Mouse (Mus musculus): ENCODE data around the gene Six3.

The Six3 gene

DNA sequence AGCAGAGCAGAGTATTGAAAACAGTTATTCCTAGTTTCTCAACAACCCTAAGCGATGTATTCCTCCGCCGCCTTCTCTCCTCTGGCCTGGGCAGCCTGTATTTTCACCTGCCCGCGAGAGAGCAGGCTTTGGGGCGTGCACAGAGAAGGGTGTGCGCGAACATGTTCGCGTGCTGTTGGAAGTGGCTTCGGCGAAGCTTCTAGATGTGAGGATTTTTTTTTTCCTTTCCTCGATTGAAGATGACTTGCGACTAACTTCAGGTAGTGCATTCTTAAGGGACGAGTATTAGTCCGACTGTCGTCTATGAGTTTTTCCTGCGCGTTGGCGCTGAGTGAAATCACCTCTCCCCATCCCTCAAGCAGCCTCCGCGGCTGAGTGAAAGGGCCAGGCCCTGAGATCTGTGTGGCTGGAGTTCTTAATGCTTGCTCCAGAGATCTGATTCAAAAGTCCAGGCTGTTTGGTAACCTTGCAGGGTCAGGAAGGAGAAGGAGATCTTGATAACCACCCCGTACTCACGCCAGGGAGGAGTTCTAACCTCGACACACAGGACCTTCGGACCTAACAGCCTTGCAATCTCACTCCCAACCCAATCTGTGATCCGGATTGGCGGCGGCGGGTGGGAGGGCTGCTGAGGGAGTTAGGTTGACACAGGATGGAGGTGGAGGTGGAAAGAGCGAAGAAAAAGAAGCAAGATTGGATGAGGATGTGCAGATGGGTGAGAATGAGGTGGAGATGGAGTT lies 712 bp upstream of the Six3 start:
- no peak for DNase-seq (ENCODE audit: low spot score in 2 of 2)

DNA sequence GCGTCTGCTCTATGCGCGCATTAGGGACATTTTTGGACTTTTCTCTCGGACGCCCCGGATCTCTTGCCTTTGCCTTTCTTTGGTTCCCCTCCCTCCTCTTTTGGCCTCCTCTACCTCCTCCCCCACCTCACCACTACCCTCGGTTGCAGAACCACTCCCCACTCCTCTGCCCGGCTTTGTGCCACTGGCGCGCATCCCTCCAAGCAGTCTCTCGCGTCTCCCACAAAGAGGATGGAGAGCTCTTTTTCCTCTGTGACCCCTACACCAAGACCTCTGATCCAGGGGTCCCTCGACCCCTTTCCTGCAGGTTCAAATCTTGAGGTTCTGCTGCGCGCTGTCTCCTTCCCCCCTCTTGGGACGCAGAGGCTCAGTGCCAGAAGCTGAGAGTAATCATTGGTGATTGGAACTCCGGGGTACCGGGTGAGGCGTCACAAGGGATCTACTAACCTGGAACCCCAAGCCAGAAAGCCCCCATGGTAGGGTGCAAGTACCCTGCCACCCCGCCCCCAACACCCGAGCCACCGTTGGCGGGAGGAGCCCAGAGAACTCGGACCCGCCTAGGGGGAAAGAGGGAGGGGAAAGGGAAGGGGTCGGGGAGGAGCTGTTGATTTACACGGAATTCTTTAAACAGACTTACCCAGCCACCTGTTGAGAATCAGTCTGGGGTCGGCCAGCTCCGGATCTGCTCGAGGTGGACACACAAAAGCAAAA lies 758 bp downstream of the Six3 start:
- DNase-seq (ENCODE audit: low spot score in 2 of 2), result no peak

GRCm38 (mm10) chr17:85614722-85615331 lies 1.4 kb downstream of the Six3 start:
- DNase-seq (ENCODE audit: low spot score in 2 of 2), result no peak

DNA sequence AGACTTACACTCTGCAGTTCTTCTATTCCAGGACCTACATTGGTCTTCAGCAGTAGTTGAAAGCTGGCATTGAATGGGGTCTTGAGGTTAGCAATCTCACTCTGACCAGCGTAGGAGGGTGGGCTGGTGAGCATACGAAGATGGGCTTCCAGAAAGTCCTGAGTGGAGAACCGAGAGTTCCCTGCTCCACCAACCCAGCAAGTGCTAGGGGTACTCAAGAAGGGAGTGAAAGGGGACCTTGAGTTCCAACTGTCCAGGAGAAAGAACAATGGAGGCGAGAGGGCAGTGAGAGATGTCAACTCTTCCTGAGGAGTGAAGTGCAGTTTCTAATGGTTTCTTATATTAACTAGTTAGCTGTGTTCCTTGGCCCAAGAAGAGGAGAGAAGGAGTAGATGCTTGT lies 2.2 kb downstream of the Six3 start:
- DNase-seq (ENCODE audit: low spot score in 2 of 2), result no peak

DNA sequence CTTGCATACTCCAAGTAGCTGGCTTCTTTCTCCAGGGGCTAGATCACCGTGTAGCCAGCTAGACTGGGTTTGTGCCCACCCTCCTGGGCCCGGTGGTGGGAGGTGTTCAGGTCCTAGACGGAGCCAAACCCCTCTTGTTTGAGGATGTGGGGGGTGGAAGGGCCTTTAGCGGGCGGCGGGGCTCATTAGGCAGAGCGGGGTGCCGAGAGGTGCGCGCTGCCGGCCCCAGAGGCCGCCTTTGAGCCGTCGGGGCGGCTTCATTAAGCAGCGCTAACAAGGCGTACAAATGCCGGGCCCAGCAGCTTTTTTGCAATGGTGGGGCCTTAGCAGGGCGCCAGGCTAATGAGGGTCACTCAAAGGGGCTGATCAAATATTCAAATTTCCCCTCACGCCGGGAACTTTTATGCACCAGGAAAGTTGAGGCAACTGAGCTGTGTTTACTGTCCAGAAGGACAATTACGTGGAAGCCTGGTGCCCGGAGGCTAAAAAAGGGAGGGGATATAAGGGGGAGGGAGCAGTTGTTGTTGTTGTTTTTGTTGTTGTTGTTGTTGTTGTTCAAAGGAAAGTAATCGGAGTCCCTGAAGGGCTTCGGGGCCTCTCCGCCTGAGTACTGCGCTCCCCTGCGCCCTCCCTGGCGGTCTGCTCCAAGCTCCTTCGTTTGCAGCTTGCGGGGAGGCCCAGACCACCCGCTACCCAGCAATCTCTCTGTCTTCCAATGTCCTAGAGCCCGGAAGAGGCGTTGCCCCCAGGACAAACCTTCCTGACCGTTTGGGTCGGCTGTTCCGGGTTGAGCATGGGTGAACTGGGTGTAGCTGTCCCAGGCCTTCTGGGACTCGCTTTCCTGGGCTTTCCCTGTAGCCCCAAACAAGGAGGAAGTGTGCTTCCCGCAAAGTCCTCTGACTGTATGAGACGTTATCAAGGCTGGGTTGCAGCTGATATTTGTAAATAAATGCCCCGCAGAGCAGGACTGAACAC lies 3.4 kb downstream of the Six3 start:
- no peak for DNase-seq (ENCODE audit: low spot score in 2 of 2)

DNA sequence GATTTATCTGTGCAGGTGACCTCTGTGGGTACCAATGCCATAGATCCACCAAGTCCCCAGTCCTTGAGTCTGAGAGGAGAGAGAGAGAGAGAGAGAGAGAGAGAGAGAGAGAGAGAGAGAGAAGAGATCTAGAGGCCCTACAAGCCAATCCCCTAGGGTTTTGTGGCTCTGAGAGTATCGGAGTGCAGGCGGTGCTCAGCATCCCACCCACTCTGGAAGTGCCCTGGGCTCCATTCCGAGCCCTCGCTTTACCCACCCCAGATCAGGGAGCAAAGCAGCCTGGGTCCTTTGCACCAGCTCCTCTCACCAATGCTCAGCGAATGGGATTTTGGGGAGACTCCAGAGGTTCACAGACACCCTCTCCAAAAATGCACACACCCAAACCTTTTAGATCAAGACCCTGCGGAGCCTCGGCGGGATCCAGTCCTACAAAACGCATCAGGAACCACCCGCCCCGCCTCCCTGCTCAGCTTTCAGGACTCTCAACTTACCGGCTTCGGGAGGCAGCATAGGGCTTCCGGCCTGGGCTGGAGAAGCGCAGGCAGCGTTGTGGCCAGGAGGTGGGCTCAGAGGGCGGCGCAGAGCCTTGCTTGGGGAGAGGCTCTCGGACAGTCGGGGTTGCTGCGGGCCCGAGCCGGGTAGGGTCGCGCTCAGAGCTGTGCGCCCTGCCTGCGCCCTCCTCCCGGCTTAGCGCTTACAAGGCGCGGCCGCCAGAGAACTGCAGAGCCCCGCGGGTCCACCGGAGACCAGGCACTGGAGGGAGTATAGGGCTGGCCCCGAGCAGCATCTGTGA lies 4.4 kb downstream of the Six3 start:
- no peak for DNase-seq (ENCODE audit: low spot score in 2 of 2)

- DNase-seq (ENCODE audit: low spot score in 2 of 2), result no peak
Observed at GRCm38 (mm10) chr17:85618359-85619112, 5.1 kb downstream of the Six3 start.

DNA sequence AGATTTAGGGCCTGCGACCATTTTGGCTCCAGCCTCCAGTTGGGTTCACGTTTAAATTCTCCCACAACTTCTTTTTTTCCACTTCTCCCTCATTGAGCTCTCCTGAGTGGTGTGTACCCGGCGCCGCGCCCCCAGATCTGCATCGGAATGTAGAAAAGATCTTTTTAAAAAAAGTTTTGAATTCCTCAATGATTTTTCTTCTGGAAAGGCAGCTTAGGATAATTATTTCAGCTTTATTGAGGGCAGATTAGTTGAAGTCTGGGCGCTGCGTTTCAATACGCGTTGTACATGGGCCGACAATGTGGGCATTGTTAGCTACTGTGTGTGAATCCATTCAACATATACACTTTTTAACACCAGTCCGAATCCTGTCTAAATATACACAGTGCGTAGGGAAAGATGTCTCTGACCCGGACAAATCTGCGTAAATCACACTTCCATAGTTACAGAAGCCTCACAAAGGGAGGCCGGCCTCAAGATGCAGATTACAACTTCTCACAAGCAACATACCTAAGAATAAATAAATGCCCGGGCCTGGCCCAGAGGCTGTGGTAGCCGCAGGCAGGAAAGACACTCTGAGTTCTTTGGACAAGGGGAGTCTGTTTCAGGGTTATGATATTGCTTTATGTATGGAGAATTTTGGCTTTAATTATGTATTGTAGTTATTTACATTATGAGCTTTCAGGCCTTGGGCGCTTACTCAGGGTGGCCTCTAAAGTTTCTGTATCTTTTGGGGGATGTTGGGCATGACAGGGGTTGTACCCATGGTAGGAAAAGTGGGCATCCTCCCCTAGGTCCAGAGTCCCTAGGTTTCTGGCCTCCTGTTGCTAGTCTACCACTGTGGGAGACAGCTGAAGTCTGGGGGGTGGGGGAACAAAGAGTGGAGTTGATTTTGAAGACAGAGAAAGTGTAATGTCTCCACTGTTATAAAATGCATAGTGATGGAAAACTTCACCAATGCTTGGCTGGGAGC lies 6.0 kb downstream of the Six3 start:
- DNase-seq (ENCODE audit: low spot score in 2 of 2), result no peak

- no peak for DNase-seq (ENCODE audit: low spot score in 2 of 2)
Observed at GRCm38 (mm10) chr17:85620086-85620481, 6.7 kb downstream of the Six3 start.

GRCm38 (mm10) chr17:85620680-85621504 lies 7.5 kb downstream of the Six3 start:
- DNase-seq (ENCODE audit: low spot score in 2 of 2), result no peak

DNA sequence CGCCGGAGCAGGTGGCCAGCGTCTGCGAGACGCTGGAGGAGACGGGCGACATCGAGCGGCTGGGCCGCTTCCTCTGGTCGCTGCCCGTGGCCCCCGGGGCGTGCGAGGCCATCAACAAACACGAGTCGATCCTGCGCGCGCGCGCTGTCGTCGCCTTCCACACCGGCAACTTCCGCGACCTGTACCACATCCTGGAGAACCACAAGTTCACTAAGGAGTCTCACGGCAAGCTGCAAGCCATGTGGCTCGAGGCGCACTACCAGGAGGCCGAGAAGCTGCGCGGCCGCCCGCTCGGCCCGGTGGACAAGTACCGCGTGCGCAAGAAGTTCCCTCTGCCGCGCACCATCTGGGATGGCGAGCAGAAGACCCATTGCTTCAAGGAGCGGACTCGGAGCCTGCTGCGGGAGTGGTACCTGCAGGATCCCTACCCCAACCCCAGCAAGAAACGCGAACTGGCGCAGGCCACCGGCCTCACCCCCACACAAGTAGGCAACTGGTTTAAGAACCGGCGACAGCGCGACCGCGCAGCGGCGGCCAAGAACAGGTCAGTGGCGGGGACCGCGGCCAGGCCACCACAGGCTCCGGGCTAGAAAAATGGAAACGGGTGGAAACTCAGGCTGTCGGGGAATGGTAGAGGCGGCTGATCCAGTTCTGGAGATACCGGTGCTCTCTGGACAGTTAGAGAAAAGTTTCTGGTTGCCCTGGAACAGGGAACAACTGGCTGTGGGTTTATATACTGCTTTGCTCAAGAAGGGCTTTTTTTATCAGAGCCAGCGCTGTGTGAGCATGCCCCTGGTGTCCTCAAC lies 8.3 kb downstream of the Six3 start:
- DNase-seq (ENCODE audit: low spot score in 2 of 2), result no peak

DNA sequence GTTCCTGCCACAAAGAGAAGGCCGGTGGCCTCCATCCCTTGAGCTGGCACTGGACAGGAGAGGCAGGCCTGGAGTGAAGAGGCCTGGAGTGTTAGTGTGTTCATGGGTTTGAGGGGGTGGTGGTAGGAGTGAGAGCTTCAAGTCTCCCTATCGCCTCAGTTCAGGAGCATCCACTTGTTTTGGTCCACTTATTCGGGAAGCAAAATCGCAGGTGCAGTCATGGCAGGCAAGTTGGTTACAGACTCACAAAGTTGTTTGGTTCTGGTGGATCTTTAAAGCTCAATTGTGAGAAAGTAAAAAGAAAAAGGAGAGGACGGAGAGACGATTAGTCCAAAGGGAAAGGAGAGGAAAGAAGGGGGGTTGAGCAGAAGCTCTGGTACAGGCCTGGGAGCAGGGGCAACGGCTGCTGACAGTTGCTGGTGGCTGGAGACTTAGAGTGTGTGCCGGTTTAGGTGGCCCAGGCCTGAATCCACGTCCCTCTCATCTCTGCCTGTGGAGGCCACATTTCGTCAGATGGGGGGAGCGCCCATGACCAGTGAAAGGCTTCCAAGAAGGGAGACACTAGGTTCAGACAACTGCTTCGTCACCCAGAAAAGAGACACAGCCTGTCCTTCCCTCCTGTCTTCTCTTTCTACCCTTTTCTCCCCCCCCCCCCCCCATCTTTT lies 9.2 kb downstream of the Six3 start:
- no peak for DNase-seq (ENCODE audit: low spot score in 2 of 2)

GRCm38 (mm10) chr17:85623161-85624050 lies 10.0 kb downstream of the Six3 start:
- DNase-seq (ENCODE audit: low spot score in 2 of 2), result no peak

DNA sequence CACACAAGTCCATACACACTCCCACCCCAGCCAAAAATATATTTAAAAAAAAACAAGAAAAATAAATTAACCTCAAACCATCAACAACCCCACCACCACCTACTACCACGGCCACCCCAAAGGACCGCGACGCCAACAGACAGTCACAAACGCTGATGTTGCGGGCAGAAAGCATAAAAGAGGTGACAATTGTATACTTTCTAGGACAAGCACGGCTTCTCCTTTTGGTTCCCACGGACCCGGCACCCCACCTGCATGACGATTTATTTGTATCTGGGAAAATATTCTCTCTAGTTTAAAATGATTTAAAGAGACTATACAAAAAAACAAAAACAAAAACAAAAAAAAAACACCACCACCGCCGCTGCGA lies 10.6 kb downstream of the Six3 start:
- DNase-seq (ENCODE audit: low spot score in 2 of 2), result no peak

DNA sequence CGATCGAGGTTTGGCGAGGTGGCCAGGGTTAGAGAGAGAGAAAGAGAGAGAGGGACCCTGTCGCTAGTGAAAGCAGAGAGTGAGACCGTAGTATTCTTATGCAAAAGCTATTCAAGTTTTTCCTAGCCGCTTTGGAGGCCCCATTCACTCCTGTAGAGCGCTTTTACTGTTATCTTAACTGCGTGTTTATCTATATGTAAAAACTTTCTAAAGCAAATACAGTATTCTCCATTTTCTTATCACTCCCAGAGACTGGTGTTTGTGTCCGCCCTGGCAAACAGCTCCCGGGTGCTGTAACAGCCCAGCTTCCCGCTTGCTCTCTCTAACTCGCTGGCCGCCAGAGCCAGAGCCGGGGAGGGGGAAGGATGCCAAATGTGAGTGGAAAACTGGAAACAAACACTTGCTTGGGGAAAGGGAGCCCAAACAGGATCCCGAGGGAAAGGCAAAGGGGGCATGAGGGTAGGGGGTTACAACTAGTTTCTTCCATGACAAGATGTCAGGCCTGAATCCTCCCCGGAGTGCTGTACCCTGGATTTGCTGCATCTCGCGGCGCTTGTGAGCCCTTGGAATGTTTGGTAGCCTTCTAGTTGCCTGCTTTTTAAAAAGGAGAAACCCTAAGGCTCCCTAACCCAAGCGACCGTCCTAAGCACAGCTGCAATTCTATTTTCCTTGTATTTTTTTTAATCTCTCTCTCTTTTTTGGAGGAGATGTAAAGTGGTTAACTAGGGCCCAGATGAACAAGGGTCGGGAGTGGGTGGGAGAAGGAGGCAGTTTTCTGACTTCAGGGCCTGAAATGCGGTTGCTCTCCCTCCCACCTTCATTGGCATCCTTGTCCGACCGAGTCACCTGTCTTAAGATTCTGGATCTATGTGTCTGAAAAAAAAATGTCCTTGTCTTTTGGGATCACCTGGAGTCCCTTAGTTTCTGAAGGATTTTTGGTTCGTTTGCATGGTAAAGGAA lies 11.9 kb downstream of the Six3 start:
- DNase-seq (ENCODE audit: low spot score in 2 of 2), result no peak
